Mouse (Mus musculus): ENCODE results near the gene Mymx.
A peak's percentile ranks its signal among the peaks of the same experiment; 100 is the strongest.

Gene Mymx

DNA sequence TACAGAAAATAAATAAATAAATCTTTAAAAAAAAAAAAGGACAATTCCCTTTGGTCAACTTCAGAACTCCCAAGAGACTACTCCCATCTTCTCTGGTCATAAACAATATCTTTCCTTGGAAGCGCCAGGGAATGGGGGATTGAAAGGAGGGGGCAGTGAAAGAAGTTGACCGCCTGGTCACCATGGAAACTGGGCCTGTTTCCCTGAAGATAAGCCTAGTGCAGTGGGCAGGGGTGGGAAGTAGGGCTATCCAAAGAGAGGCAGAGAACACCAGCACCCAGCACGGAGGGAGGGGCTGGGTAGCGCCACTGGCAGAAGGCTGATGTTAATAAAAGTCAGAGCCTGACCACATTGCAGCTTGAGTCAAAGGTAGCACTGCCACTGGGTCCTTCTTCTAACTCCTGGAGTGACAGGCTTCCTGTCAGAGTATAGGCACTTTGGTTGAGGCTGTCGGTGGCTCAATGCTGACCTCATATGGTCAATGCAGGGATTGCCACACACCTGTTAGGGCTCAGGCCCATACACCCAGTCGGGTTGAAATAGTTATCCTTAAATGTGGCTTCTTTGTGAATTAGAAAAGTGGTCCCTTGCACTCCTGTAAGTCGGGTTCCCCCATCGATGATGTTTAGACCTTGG lies 50.0 kb downstream of the Mymx start:
- peak; percentile 77 for DNase-seq (ENCODE audit: low read depth, low spot score)

DNA sequence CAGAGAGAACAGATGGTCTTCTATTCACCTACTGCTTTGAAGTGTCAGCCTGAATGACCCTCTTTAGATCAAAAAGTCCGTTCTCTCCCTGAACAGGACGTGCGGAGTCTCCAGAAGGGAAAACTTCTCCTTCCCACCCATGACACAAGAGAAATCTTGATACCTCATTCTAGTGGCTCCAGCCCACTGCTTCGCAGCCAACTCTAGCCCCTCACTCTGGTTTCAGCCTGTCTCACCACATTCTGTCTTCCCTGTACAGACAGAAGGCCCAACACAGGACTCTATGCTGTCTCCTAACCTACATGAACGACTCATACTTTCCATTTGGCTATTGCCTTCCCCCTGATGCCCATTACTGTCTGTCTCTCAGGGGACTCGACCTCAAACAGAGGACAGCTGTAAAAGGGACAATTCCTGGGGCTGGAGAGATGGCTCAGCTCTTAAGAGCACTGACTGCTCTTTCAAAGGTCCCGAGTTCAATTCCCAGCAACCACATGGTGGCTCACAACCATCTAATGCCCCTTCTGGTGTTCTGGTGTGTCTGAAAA lies 50.6 kb downstream of the Mymx start:
- DNase-seq (ENCODE audit: low read depth, low spot score) = no peak
